Mouse (Mus musculus) lung, embryonic 14.5 days (tissue): Measurements from ENCODE around the gene Fam122a. TPM values are rescaled to one million over a fixed set of nuclear protein-coding genes. Genes with fewer than 3 reads are reported as not detected.
A peak's percentile ranks its signal among the peaks of the same experiment; 100 is the strongest.

Experiments
- ATAC-seq: fragments of 200-750 bp; cut with Nextera tagmentation; 2 replicates; pipeline ENCODE4 v1.8.0; 2017; ENCODE audit warnings: mild to moderate bottlenecking, moderate TSS enrichment, moderate library complexity; ENCODE audit not compliant: insufficient read depth
- DNase-seq: peaks from one replicate; pipeline ENCODE4 v3.0.0-alpha.2; 2015
- H3K27ac ChIP-seq: fragments of 300-500 bp; sonication (generic); 2 replicates; pipeline ENCODE4 v1.5.1; 2014; ENCODE audit warnings: low read depth, mild to moderate bottlenecking, moderate library complexity
- H3K27me3 ChIP-seq: fragments of 300-500 bp; sonication (generic); 2 replicates; pipeline ENCODE4 v1.6.1; 2014; ENCODE audit warnings: low read length, control low read depth; ENCODE audit not compliant: insufficient read depth
- H3K36me3 ChIP-seq: fragments of 300-500 bp; sonication (generic); 2 replicates; pipeline ENCODE4 v1.6.1; 2014; ENCODE audit warnings: control low read depth; ENCODE audit not compliant: insufficient read depth
- H3K4me1 ChIP-seq: fragments of 300-500 bp; sonication (generic); 2 replicates; pipeline ENCODE4 v1.6.1; 2014; ENCODE audit warnings: antibody characterized with exemption, control low read depth; ENCODE audit not compliant: insufficient read depth
- H3K4me2 ChIP-seq: fragments of 300-500 bp; sonication (generic); 2 replicates; pipeline ENCODE4 v1.6.1; 2014; ENCODE audit warnings: mild to moderate bottlenecking
- H3K4me3 ChIP-seq: fragments of 300-500 bp; sonication (generic); 2 replicates; pipeline ENCODE4 v1.5.1; 2014; ENCODE audit warnings: low read depth, low read length
- H3K9ac ChIP-seq: fragments of 300-500 bp; sonication (generic); 2 replicates; pipeline ENCODE4 v1.6.1; 2014
- H3K9me3 ChIP-seq: fragments of 300-500 bp; sonication (generic); 2 replicates; pipeline ENCODE4 v1.6.1; 2016; ENCODE audit warnings: low read depth, low read length, control low read depth
- CTCF ChIP-seq: IDR thresholded peaks from 2 replicates; pipeline ENCODE4 v1.5.1; 2016; ENCODE audit warnings: antibody characterized with exemption, low read depth
- WGBS: fragments of 180-500 bp; shearing (Covaris S2); extraction: QIAGEN DNeasy Blood & Tissue Kit; methylation state at CpG from one replicate; pipeline ENCODE4 v1.1.7; 2014; 5-methylcytosine and 5-hydroxymethylcytosine counted together
- polyA plus RNA-seq: library from polyadenylated mRNA; unstranded; fragments of >200 nt; fragmentation: Nextera tagmentation; extraction: Ambion mirVana; gene quantifications from 2 replicates; pipeline ENCODE4 v1.2.1, GENCODE M21; 2014

The Fam122a gene
- polyA plus RNA-seq = 47.0 and 48.3 TPM in 2 replicates

- no peaks in the 10 kb centered on the region for H3K4me1 ChIP-seq
- peaks cover 3% of the 10 kb centered on the region; the same call in 1 of the 2 replicates for H3K36me3 ChIP-seq
- peak within 1 kb of the TSS; percentile 96 for H3K9ac ChIP-seq
- under 1% methylated on average over 91 of the region's 92 CpGs for WGBS
- H3K27me3 ChIP-seq = no peaks in the 10 kb centered on the region
- H3K27ac ChIP-seq = peak within 1 kb of the TSS; percentile 93
- peak within 1 kb of the TSS; percentile 79 for H3K4me3 ChIP-seq
- ATAC-seq = peak; percentile 98
- TF ChIP-seq CTCF = peak; percentile 4; the same call in 1 of the 2 replicates
- H3K4me2 ChIP-seq = peak within 1 kb of the TSS; percentile 89
- DNase-seq = peak; percentile 97
- no peaks in the 10 kb centered on the region for H3K9me3 ChIP-seq
These were observed at the start of gene Fam122a for GRCm38 (mm10) chr19:24476929-24477882. Fam122a (minus strand) TSS chr19:24477356.

- no peak for TF ChIP-seq CTCF
- no peak overlapping the region for H3K4me2 ChIP-seq
- no peak for ATAC-seq
These were observed 46.5 kb upstream of the Fam122a start for GRCm38 (mm10) chr19:24523476-24524313.

GRCm38 (mm10) chr19:24521997-24522396, 44.8 kb upstream of the Fam122a start:
- DNase-seq (no peak), ATAC-seq (no peak)
- WGBS = 76% methylated on average over 7 of the region's 7 CpGs

More at GRCm38 (mm10) chr19:24523476-24524313, 46.5 kb upstream of the Fam122a start:
- H3K27ac ChIP-seq = no peak overlapping the region
- H3K9ac ChIP-seq = no peak overlapping the region
- no peak for DNase-seq
- H3K4me1 ChIP-seq = no peaks in the 10 kb centered on the region
- no peaks in the 10 kb centered on the region for H3K36me3 ChIP-seq
- no peak overlapping the region for H3K4me3 ChIP-seq
- whole genome bisulfite sequencing = 70% methylated on average over 15 of the region's 15 CpGs
- H3K27me3 ChIP-seq = no peaks in the 10 kb centered on the region
- no peaks in the 10 kb centered on the region for H3K9me3 ChIP-seq

GRCm38 (mm10) chr19:24521146-24521545, 44.0 kb upstream of the Fam122a start:
- Histone ChIP-seq H3K36me3 (no peaks in the 10 kb centered on the region), H3K4me2 (no peak overlapping the region), H3K9ac (no peak overlapping the region), H3K4me3 (no peak overlapping the region), H3K4me1 (no peaks in the 10 kb centered on the region), H3K27ac (no peak overlapping the region), H3K9me3 (no peaks in the 10 kb centered on the region), H3K27me3 (no peaks in the 10 kb centered on the region)
- 63% methylated on average over 9 of the region's 9 CpGs for WGBS
- no peak for ATAC-seq
- TF ChIP-seq CTCF = no peak
- no peak for DNase-seq

More at GRCm38 (mm10) chr19:24521997-24522396, 44.8 kb upstream of the Fam122a start:
- no peaks in the 10 kb centered on the region for H3K4me1 ChIP-seq
- H3K27ac ChIP-seq = no peak overlapping the region
- no peaks in the 10 kb centered on the region for H3K36me3 ChIP-seq
- no peaks in the 10 kb centered on the region for H3K9me3 ChIP-seq
- H3K9ac ChIP-seq = no peak overlapping the region
- no peaks in the 10 kb centered on the region for H3K27me3 ChIP-seq
- TF ChIP-seq CTCF = no peak
- H3K4me3 ChIP-seq = no peak overlapping the region
- H3K4me2 ChIP-seq = no peak overlapping the region

- WGBS = 75% methylated on average over 6 of the region's 6 CpGs
- TF ChIP-seq CTCF = no peak
- ATAC-seq (no peak), DNase-seq (no peak)
- no peak overlapping the region for H3K9ac ChIP-seq
- no peaks in the 10 kb centered on the region for H3K36me3 ChIP-seq
- no peak overlapping the region for H3K4me2 ChIP-seq
- no peak overlapping the region for H3K27ac ChIP-seq
- no peaks in the 10 kb centered on the region for H3K27me3 ChIP-seq
- no peak overlapping the region for H3K4me3 ChIP-seq
- H3K9me3 ChIP-seq = no peaks in the 10 kb centered on the region
- no peaks in the 10 kb centered on the region for H3K4me1 ChIP-seq
These were observed 42.7 kb upstream of the Fam122a start for GRCm38 (mm10) chr19:24519732-24520409.

GRCm38 (mm10) chr19:24518384-24518783, 41.2 kb upstream of the Fam122a start:
- H3K4me1 ChIP-seq = no peaks in the 10 kb centered on the region
- no peaks in the 10 kb centered on the region for H3K36me3 ChIP-seq
- H3K9me3 ChIP-seq = no peaks in the 10 kb centered on the region
- H3K4me2 ChIP-seq = no peak overlapping the region
- no peak overlapping the region for H3K27ac ChIP-seq
- ATAC-seq (no peak), DNase-seq (no peak)
- no peaks in the 10 kb centered on the region for H3K27me3 ChIP-seq
- no peak overlapping the region for H3K4me3 ChIP-seq
- H3K9ac ChIP-seq = no peak overlapping the region
- no peak for TF ChIP-seq CTCF
